Mouse (Mus musculus) activated CD4-positive, CD25-positive, alpha-beta regulatory T cell, adult 4 months (primary cell): ENCODE measurements around the gene Gtpbp2. TPM values are rescaled to one million over a fixed set of nuclear protein-coding genes. Genes with fewer than 3 reads are reported as not detected.
A peak's percentile ranks its signal among the peaks of the same experiment; 100 is the strongest.

ENCODE experiments used
- ATAC-seq: one replicate; pipeline ENCODE4 v1.8.0; 2017
- polyA plus RNA-seq, 2 experiments: library from polyadenylated mRNA; unstranded; fragments of 100-300 nt; shearing (Covaris generic); gene quantifications; one replicate each; pipeline ENCODE4 v1.2.1; 2017

Gtpbp2 gene
- polyA plus RNA-seq, 2 experiments from 2014 or later: 39.6 to 55.7 TPM

DNA sequence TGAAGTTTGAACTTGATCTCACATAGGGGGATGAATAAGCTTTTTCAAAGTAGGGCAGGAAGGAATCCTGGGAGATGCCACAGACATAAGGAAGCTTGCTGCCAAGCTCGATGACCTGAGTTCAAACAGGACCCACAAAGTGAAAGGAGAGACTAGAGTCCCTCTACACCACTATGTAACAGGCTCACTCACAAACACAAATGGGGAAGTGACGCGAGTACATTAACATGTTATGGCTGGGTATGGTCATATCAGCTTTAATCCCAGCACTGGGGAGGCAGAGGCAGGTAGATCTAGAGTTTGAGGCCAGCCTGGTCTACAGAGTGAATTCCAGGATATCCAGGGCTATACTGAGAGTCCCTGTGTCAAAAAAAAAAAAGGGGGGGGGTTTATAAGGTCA is 6.5 kb upstream of the Gtpbp2 start:
- ATAC-seq: no peak

DNA sequence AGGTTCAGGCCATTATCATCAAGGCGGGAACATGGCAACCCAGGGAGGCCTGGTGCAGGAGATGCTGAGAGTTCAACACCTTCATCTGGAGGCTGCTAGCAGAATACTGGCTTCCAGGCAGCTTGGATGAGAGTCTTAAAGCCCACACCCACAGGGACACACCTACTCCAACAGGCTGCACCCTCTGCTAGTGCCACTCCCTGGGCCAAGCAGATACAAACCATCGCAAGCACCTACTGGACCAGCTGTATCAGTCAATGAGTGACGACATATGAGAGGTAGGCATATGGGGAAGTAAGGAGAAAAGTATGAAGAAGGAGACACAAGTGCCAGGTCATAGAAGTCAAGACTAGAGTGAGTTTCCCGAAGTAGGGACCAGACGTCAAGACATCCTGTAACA is 4.2 kb upstream of the Gtpbp2 start:
- ATAC-seq: no peak

GRCm38 (mm10) chr17:46157131-46157530 is 3.7 kb upstream of the Gtpbp2 start:
- no peak for ATAC-seq

DNA sequence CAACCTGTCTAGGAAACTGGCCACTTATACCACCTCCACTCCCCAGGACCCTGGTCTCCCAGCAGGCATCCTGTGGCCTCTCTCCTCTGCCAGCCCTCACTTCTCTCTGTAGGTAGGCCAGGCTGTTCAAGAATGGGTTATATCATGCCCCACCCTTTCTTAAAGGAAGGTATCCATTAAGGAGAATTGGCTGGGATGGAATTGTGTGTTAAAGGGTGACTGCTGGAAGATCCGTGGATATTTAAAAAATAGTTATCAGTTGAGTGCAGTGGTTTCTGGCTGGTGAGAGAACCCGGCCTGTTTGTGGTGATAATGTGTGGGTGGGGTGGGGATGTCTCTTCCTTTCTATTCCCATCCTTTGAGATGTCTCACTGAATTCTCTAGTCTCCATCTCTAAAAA is 1.6 kb upstream of the Gtpbp2 start:
- ATAC-seq: no peak

DNA sequence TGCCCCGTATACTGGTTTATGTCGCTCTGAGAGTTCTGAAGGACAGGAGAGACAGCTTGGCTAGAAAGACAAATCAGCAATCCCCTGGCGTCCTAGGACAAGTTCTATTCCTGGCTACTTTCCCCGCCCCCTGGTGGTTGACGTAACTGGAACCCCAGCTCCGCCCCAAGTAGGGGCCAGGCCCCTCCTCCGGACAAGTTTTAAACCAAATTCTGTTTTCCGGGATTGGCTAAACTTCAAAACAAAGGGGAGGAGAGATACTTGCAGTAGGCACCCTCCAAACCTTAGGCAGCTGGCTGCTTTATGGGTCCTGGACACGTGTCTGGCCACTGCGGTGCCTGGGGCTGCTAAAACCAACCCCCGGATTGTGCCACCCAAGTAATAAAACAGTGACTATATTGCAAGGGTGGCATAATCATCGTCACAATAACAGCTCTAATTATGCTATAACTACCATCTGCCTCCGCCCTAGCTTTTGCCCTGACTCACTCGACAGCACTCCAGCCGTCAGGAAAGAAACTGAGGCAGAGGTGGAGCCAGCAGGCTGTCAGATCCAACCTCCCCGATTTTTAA is 656 bp upstream of the Gtpbp2 start:
- ATAC-seq: peak; percentile 34

- no peak for ATAC-seq
Observed at GRCm38 (mm10) chr17:46161179-46161578, 347 bp downstream of the Gtpbp2 start.

DNA sequence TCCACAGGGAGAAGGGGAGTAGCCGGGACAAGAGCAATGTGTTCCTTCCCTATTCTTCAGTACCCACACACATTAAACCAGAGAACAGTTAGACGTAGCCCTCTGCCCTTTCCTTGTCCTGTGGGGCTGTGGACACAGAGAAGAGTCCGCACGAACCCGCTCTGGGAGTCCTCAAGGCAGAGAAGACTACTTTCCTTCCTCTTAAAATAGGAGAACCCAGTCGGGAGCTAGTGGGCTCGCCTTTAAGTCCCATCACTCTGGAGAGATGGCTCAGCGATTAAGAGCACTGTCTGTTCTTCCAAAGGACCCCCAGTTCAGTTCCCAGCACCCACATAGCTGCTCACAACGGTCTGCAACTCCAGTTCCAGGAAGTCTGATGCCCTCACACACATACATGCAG is 878 bp downstream of the Gtpbp2 start:
- no peak for ATAC-seq

DNA sequence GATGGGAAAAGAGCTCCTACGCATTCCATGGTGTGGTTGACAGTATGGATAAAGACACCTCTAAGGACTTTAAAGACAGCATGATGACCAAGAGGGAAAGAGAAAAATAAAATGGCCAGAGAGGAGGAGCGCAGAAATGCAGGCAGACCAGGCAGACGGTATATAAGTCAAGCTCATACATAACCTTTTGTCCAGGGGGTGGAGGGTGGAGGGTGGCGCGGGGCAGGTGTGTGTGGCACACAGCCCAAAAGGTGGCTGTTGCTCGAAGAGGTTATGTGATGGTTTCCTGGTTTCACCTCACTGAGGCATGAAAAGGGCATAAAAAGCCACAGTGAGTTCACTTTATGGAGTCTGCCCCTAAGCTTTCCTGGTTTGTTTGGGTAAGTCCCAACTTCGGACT is 1.7 kb downstream of the Gtpbp2 start:
- ATAC-seq: no peak

- peak; percentile 62 for ATAC-seq
Observed at GRCm38 (mm10) chr17:46162951-46163421, 2.2 kb downstream of the Gtpbp2 start.

DNA sequence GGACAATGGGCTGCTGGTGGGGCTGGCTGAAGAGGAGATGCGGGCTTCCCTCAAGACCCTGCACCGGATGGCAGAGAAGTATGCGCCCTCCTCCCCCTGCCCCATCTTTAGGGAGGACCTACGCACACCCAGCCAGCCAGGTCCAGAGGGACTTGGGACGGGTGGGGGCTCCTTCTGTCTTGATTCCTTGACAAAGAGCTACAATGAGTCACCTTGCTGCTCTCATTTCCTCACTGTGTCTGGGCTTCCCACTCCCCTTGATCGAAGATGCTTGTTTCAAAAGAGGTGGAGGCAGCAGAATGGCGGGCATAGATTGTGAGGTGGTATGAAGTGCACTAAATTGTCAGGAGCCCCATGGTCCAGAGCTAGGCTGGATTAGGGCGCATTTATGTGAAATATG is 3.5 kb downstream of the Gtpbp2 start:
- no peak for ATAC-seq

DNA sequence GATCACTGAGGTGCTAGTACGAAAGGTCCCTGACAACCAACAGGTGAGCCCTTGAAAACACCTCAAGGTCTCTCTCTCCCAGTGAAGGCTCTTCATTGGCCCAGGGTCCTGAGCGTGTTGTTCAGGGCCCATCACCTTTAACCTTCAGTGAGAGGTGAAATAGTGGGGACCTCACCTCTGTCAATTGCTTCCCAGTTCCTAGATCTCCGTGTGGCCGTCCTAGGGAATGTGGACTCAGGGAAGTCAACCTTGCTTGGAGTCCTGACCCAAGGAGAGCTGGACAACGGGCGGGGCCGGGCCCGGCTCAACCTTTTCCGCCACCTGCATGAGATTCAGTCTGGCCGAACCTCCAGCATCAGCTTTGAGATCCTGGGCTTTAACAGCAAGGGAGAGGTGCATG is 4.0 kb downstream of the Gtpbp2 start:
- ATAC-seq: no peak

- no peak for ATAC-seq
Observed at GRCm38 (mm10) chr17:46165460-46165859, 4.6 kb downstream of the Gtpbp2 start.

- ATAC-seq: no peak
Observed at GRCm38 (mm10) chr17:46166270-46166669, 5.4 kb downstream of the Gtpbp2 start.

DNA sequence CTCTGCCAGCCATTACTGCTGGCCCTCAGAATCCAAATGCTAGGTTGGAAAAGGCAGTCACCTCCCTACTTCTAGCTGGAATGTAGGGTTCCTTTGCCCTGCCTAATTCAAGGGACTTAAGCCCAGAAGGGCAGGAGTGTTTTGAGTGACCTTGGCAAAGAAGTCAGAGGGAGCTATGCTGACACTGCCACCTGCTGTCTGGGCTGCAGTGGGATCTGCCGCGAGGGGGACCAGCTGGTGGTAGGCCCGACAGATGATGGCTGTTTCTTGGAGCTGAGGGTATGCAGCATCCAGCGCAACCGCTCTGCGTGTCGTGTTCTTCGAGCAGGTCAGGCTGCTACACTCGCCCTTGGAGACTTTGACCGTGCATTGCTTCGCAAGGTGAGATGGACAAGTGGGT is 6.2 kb downstream of the Gtpbp2 start:
- no peak for ATAC-seq

- no peak for ATAC-seq
Observed at GRCm38 (mm10) chr17:46168318-46168717, 7.5 kb downstream of the Gtpbp2 start.

DNA sequence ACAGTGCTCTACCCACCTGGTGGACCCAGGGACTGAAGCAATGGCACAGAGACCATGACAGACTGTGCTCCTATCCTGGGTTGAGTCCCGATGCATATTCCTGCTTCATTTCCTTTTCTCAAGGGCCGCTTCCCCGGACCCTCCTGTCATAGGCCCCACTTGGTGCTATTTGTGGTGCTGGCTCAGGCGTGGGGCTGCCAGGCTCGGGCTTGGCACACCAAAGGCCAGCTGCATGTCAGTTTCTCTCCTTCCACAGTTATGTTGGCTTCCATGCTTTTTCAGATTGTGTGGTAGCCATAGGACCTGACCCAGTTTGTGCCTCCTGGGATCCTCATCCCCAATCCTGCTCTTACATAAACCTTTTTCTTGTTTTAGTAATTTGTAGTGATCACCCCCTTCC is 7.9 kb downstream of the Gtpbp2 start:
- no peak for ATAC-seq

DNA sequence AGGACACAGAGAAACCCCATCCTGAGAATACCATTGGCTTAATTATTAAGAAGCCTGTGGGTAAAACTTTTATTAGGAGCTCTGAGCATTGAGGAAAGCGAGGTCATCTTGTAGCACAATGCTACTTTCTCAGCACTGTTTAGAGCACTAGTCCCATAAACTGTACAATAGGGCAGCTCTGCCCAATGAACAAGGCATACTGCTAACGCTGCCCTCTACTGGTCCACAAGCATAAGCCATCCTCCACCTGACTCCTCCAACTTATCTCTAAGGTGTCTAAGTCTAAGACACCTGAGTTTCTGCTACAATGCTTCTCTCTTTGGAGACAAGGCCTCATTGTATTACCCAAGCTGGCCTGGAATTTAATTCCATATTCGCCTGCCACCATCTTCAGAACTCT is 9.7 kb downstream of the Gtpbp2 start:
- ATAC-seq: peak; percentile 57

DNA sequence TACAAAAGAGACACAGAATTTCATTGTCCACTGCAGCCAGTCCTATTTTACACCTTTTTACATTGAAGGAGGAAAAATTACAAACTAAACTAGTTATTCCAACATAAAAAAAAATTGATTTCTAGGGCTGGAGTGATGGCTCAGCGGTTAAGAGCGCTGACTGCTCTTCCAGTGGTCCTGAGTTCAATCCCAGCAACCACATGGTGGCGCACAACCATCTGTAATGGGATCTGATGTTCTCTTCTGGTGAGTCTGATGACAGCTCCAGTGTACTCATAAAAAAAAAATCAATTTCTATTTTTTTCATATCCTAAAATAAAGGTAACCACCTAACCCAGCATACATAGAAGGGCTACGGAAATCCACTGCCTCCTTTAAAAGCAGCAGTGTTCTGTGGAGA is 21.4 kb downstream of the Gtpbp2 start:
- no peak for ATAC-seq

GRCm38 (mm10) chr17:46188829-46189228 is 28.0 kb downstream of the Gtpbp2 start:
- ATAC-seq: no peak

DNA sequence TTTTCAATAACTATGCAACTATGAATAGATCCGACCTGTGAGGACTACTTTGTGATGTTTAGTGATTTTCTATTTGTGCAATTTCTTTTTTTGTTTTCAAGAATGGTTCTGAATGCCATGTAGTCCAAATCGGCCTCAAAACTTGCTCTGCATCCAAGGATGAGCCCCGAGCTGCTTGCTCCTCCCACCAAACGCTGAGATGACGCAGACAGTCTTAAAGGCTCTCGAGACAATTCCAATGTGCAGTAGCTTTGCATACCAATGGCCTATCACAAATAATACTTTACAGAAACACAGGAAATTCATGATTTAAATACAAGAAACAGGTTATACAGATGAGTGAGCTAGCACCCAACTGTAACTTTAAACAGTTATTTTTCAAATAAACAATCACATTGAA is 40.3 kb downstream of the Gtpbp2 start:
- no peak for ATAC-seq

DNA sequence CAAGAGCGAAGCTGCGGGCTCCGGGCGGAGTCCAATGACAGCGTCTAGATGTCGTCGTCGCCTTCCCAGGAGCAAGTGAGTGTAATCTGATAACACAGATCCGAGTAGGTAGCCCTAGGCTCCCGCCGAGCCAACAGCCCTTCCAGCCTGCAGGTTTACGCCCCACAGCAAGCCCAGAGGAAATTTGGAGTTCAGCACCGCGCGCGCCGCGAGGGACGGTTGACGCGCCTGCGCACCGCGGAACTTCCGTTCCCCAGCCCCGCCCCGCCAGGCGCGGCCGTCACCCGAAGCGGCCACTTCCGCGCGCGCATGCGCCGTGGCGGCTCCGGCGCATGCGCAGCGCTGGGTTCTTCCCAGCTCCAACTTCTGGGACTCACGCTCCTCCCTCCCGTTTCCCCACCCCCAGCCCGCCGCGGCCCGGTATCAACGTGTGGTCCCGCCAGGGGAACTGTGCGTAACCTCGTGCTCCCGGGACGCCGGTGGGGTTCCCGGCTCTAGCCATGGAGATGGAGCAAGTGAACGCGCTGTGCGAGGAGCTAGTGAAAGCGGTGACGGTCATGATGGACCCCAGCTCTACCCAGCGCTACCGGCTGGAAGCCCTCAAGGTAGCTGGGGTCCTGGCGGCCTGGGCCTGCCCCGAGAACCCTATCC is 41.7 kb downstream of the Gtpbp2 start, which contains the start of the genes Polh and Xpo5:
TSS of gene Polh (minus strand) at position 225 of the 651 bp plus-strand sequence.
TSS of gene Xpo5 (plus strand) at position 362 of the 651 bp plus-strand sequence.
- peak; percentile 87 for ATAC-seq

GRCm38 (mm10) chr17:46203078-46203477 is 42.2 kb downstream of the Gtpbp2 start:
- peak; percentile 5 for ATAC-seq

- ATAC-seq: no peak
Observed at GRCm38 (mm10) chr17:46206676-46207075, 45.8 kb downstream of the Gtpbp2 start.

GRCm38 (mm10) chr17:46210550-46210949 is 49.7 kb downstream of the Gtpbp2 start:
- no peak for ATAC-seq
